Mouse (Mus musculus) embryonic facial prominence, embryonic 12.5 days (tissue): ENCODE measurements around the gene Nt5c2. TPM values are rescaled to one million over a fixed set of nuclear protein-coding genes. Genes with fewer than 3 reads are reported as not detected.

Source experiments
- ATAC-seq: fragments of 200-750 bp; cut with Nextera tagmentation; 2 replicates; pipeline ENCODE4 v1.8.0; 2017; ENCODE audit not compliant: insufficient number of reproducible peaks, insufficient read depth, low FRiP score, low TSS enrichment
- H3K27ac ChIP-seq: fragments of 300-500 bp; sonication (generic); 2 replicates; pipeline ENCODE4 v1.5.1; 2016; ENCODE audit warnings: mild to moderate bottlenecking
- H3K27me3 ChIP-seq: fragments of 300-500 bp; sonication (generic); 2 replicates; pipeline ENCODE4 v1.6.1; 2016; ENCODE audit warnings: mild to moderate bottlenecking, moderate library complexity
- H3K36me3 ChIP-seq: fragments of 300-500 bp; sonication (generic); 2 replicates; pipeline ENCODE4 v1.6.1; 2016; ENCODE audit warnings: mild to moderate bottlenecking
- H3K4me1 ChIP-seq: fragments of 300-500 bp; sonication (generic); 2 replicates; pipeline ENCODE4 v1.6.1; 2016
- H3K4me2 ChIP-seq: fragments of 300-500 bp; sonication (generic); replicated peaks from 2 replicates; pipeline ENCODE4 v1.6.1; 2016; ENCODE audit warnings: mild to moderate bottlenecking, moderate library complexity
- H3K4me3 ChIP-seq: fragments of 300-500 bp; sonication (generic); 2 replicates; pipeline ENCODE4 v1.5.1; 2016; ENCODE audit warnings: mild to moderate bottlenecking
- H3K9ac ChIP-seq: fragments of 300-500 bp; sonication (generic); 2 replicates; pipeline ENCODE4 v1.6.1; 2016; ENCODE audit warnings: mild to moderate bottlenecking, moderate library complexity
- H3K9me3 ChIP-seq: fragments of 300-500 bp; sonication (generic); 2 replicates; pipeline ENCODE4 v1.6.1; 2016; ENCODE audit warnings: mild to moderate bottlenecking, moderate library complexity
- WGBS: fragments of 180-500 bp; shearing (Covaris S2); methylation state at CpG from one replicate; pipeline ENCODE4 v1.1.7; 2016; 5-methylcytosine and 5-hydroxymethylcytosine counted together
- polyA plus RNA-seq: library from polyadenylated mRNA; unstranded; fragments of >200 nt; fragmentation: Nextera tagmentation; extraction: Ambion mirVana; gene quantifications from 2 replicates; pipeline ENCODE4 v1.2.1, GENCODE M21; 2016

Gene Nt5c2
- polyA plus RNA-seq, 1 experiment from 2014 or later: 75.2 TPM

GRCm38 (mm10) chr19:46972159-46972558 lies 42.8 kb downstream of the Nt5c2 start:
- H3K4me3 ChIP-seq: no peak overlapping the region
- ATAC-seq: no peak
- WGBS: 95% methylated on average over 3 of the region's 3 CpGs
- no peak overlapping the region for H3K9ac ChIP-seq
- no peak overlapping the region for H3K4me2 ChIP-seq
- peaks cover 4% of the 10 kb centered on the region; the same call in 1 of the 2 replicates for H3K4me1 ChIP-seq
- no peaks in the 10 kb centered on the region for H3K9me3 ChIP-seq
- no peaks in the 10 kb centered on the region for H3K27me3 ChIP-seq
- no peak overlapping the region for H3K27ac ChIP-seq
- no peaks in the 10 kb centered on the region for H3K36me3 ChIP-seq

GRCm38 (mm10) chr19:46971712-46972111 lies 43.2 kb downstream of the Nt5c2 start:
- ATAC-seq: no peak
- Histone ChIP-seq H3K4me1 (peaks cover 4% of the 10 kb centered on the region; the same call in 1 of the 2 replicates), H3K27me3 (no peaks in the 10 kb centered on the region), H3K9me3 (no peaks in the 10 kb centered on the region), H3K36me3 (no peaks in the 10 kb centered on the region), H3K4me2 (no peak overlapping the region), H3K9ac (no peak overlapping the region), H3K27ac (no peak overlapping the region), H3K4me3 (no peak overlapping the region)
- 60% methylated on average over 9 of the region's 9 CpGs for WGBS

GRCm38 (mm10) chr19:46971051-46971689 lies 43.8 kb downstream of the Nt5c2 start:
- H3K4me2 ChIP-seq: no peak overlapping the region
- H3K4me1 ChIP-seq: peaks cover 4% of the 10 kb centered on the region; the same call in 1 of the 2 replicates
- H3K9ac ChIP-seq: no peak overlapping the region
- H3K4me3 ChIP-seq: no peak overlapping the region
- no peak for ATAC-seq
- WGBS: 62% methylated on average over 8 of the region's 8 CpGs
- H3K36me3 ChIP-seq: no peaks in the 10 kb centered on the region
- no peaks in the 10 kb centered on the region for H3K27me3 ChIP-seq
- H3K27ac ChIP-seq: no peak overlapping the region
- H3K9me3 ChIP-seq: no peaks in the 10 kb centered on the region

GRCm38 (mm10) chr19:46970121-46970729 lies 44.7 kb downstream of the Nt5c2 start:
- Histone ChIP-seq H3K4me2 (no peak overlapping the region), H3K36me3 (no peaks in the 10 kb centered on the region), H3K4me3 (no peak overlapping the region), H3K4me1 (peaks cover 4% of the 10 kb centered on the region; the same call in 1 of the 2 replicates), H3K27me3 (no peaks in the 10 kb centered on the region), H3K9me3 (no peaks in the 10 kb centered on the region), H3K27ac (no peak overlapping the region), H3K9ac (no peak overlapping the region)
- ATAC-seq: no peak
- 56% methylated on average over 13 of the region's 13 CpGs for WGBS

- no peak for ATAC-seq
- Histone ChIP-seq H3K9ac (no peak overlapping the region), H3K9me3 (no peaks in the 10 kb centered on the region), H3K36me3 (no peaks in the 10 kb centered on the region), H3K27ac (no peak overlapping the region), H3K27me3 (no peaks in the 10 kb centered on the region), H3K4me2 (no peak overlapping the region), H3K4me3 (no peak overlapping the region), H3K4me1 (peaks cover 4% of the 10 kb centered on the region; the same call in 1 of the 2 replicates)
- 72% methylated on average over 22 of the region's 22 CpGs for WGBS
Measured at GRCm38 (mm10) chr19:46969286-46969985, 45.5 kb downstream of the Nt5c2 start.

GRCm38 (mm10) chr19:46968833-46969232 lies 46.1 kb downstream of the Nt5c2 start:
- Histone ChIP-seq H3K4me1 (peaks cover 4% of the 10 kb centered on the region; the same call in 1 of the 2 replicates), H3K9ac (no peak overlapping the region)

GRCm38 (mm10) chr19:46967861-46968260 lies 47.1 kb downstream of the Nt5c2 start:
- ATAC-seq: no peak
- Histone ChIP-seq H3K27ac (no peak overlapping the region), H3K9ac (no peak overlapping the region), H3K36me3 (no peaks in the 10 kb centered on the region), H3K4me3 (no peak overlapping the region), H3K4me2 (no peak overlapping the region), H3K4me1 (peaks cover 7% of the 10 kb centered on the region), H3K27me3 (no peaks in the 10 kb centered on the region), H3K9me3 (no peaks in the 10 kb centered on the region)
- 57% methylated on average over 4 of the region's 4 CpGs for WGBS

More at GRCm38 (mm10) chr19:46968833-46969232, 46.1 kb downstream of the Nt5c2 start:
- no peaks in the 10 kb centered on the region for H3K36me3 ChIP-seq
- no peak overlapping the region for H3K27ac ChIP-seq
- H3K27me3 ChIP-seq: no peaks in the 10 kb centered on the region
- H3K4me3 ChIP-seq: no peak overlapping the region
- H3K4me2 ChIP-seq: no peak overlapping the region
- WGBS: 86% methylated on average over 5 of the region's 5 CpGs
- no peak for ATAC-seq
- no peaks in the 10 kb centered on the region for H3K9me3 ChIP-seq

GRCm38 (mm10) chr19:46966330-46966729 lies 48.6 kb downstream of the Nt5c2 start:
- no peak for ATAC-seq
- H3K4me1 ChIP-seq: peaks cover 8% of the 10 kb centered on the region
- 95% methylated on average over 6 of the region's 6 CpGs for WGBS
- no peaks in the 10 kb centered on the region for H3K27me3 ChIP-seq
- no peak overlapping the region for H3K9ac ChIP-seq
- no peak overlapping the region for H3K27ac ChIP-seq
- no peaks in the 10 kb centered on the region for H3K9me3 ChIP-seq
- H3K36me3 ChIP-seq: no peaks in the 10 kb centered on the region
- no peak overlapping the region for H3K4me3 ChIP-seq
- H3K4me2 ChIP-seq: no peak overlapping the region

GRCm38 (mm10) chr19:46965496-46965895 lies 49.5 kb downstream of the Nt5c2 start:
- Histone ChIP-seq H3K36me3 (no peaks in the 10 kb centered on the region), H3K4me2 (no peak overlapping the region), H3K4me1 (peaks cover 13% of the 10 kb centered on the region), H3K9me3 (no peaks in the 10 kb centered on the region), H3K27me3 (no peaks in the 10 kb centered on the region), H3K27ac (no peak overlapping the region), H3K9ac (no peak overlapping the region), H3K4me3 (no peak overlapping the region)
- no peak for ATAC-seq

GRCm38 (mm10) chr19:46964353-46964752 lies 50.6 kb downstream of the Nt5c2 start:
- peaks cover 23% of the 10 kb centered on the region for H3K4me1 ChIP-seq
- no peaks in the 10 kb centered on the region for H3K36me3 ChIP-seq
- no peaks in the 10 kb centered on the region for H3K27me3 ChIP-seq
- 66% methylated on average over 9 of the region's 9 CpGs for WGBS
- H3K4me3 ChIP-seq: no peak overlapping the region
- no peak for ATAC-seq
- no peak overlapping the region for H3K27ac ChIP-seq
- H3K4me2 ChIP-seq: no peak overlapping the region
- no peak overlapping the region for H3K9ac ChIP-seq
- H3K9me3 ChIP-seq: no peaks in the 10 kb centered on the region

- Histone ChIP-seq H3K36me3 (no peaks in the 10 kb centered on the region), H3K9me3 (no peaks in the 10 kb centered on the region), H3K27ac (no peak overlapping the region), H3K27me3 (no peaks in the 10 kb centered on the region), H3K4me3 (no peak overlapping the region), H3K4me1 (peaks cover 30% of the 10 kb centered on the region), H3K9ac (no peak overlapping the region), H3K4me2 (no peak overlapping the region)
- ATAC-seq: no peak
Measured at GRCm38 (mm10) chr19:46963440-46963839, 51.5 kb downstream of the Nt5c2 start.

- no peaks in the 10 kb centered on the region for H3K9me3 ChIP-seq
- ATAC-seq: no peak
- 22% methylated on average over 7 of the region's 7 CpGs for WGBS
- H3K9ac ChIP-seq: no peak overlapping the region
- H3K4me3 ChIP-seq: peak overlapping the region; percentile 68
- H3K36me3 ChIP-seq: no peaks in the 10 kb centered on the region
- H3K4me1 ChIP-seq: peaks cover 30% of the 10 kb centered on the region
- no peaks in the 10 kb centered on the region for H3K27me3 ChIP-seq
- peak overlapping the region; percentile 97 for H3K27ac ChIP-seq
- H3K4me2 ChIP-seq: peak overlapping the region; percentile 59
Measured at GRCm38 (mm10) chr19:46962841-46963240, 52.1 kb downstream of the Nt5c2 start.
